Mouse (Mus musculus) cerebellum, adult 2 months (tissue): ENCODE results near the gene Csf3.

Source experiments
- CTCF ChIP-seq: fragments of 200-500 bp; IDR thresholded peaks from 2 replicates; pipeline ENCODE4 v1.5.1; 2011; ENCODE audit warnings: low read depth, mild to moderate bottlenecking, control low read depth, low read length, moderate library complexity, borderline replicate concordance; ENCODE audit not compliant: insufficient read depth
- POLR2A ChIP-seq: fragments of 200-500 bp; IDR thresholded peaks from 2 replicates; pipeline ENCODE4 v1.6.1; 2011; ENCODE audit warnings: low read length, control low read depth, borderline replicate concordance; ENCODE audit not compliant: insufficient read depth

- TF ChIP-seq CTCF = peak; percentile 64
- no peak for TF ChIP-seq POLR2A
These were observed 40.5 kb upstream of the Csf3 start for GRCm38 (mm10) chr11:98660517-98660916.
